Mouse (Mus musculus): ENCODE data around the gene Kcnk15. TPM values are rescaled to one million over a fixed set of nuclear protein-coding genes. Genes with fewer than 3 reads are reported as not detected.

Kcnk15 gene
- polyA plus RNA-seq (2014; fragmentation: Illumina TruSeq; extraction: RNeasy Lipid Tissue Mini Kit (QIAGEN cat#74804); ENCODE audit: low read depth, low replicate concordance), result not detected

GRCm38 (mm10) chr2:163853461-163853901 is at the start of gene Kcnk15:
Gene Kcnk15, plus strand, starts transcription at chr2:163853651.

DNA sequence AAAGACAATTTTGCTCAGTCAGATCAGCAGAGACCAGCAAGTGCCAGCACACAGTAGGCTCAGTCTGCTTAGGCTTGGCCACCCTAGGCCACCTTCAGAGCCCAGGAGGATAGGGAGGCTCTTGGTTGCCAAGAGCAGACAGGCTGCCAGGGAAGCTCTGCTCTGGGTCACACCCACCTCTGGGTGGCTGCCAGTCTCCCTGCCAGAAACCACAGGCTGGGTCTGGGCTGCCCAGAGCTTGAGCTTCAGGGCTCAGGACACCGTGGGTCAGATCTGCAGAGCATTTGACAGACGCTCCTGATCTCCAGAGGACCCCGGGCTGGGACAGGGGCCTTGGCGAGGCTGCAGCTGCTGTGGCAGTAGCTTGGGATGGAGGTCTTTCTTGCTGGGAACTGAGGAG is 32.8 kb upstream of the Kcnk15 start, which contains the start of gene Ccn5:
Gene Ccn5 (plus strand): TSS at position 255 of the 400 bp plus-strand sequence.

Other genes with a start within 250 kb of the Kcnk15 start
- gene Serinc3, start 208.5 kb upstream of the Kcnk15 start, polyA plus RNA-seq (2014; fragmentation: Illumina TruSeq; extraction: RNeasy Lipid Tissue Mini Kit (QIAGEN cat#74804); ENCODE audit: low read depth, low replicate concordance), result 261 TPM
- 307 TPM for gene Pkig, start 195.3 kb upstream of the Kcnk15 start, polyA plus RNA-seq (2014; fragmentation: Illumina TruSeq; extraction: RNeasy Lipid Tissue Mini Kit (QIAGEN cat#74804); ENCODE audit: low read depth, low replicate concordance)
- 1.1 TPM for gene Ada, start 103.4 kb upstream of the Kcnk15 start, polyA plus RNA-seq (2014; fragmentation: Illumina TruSeq; extraction: RNeasy Lipid Tissue Mini Kit (QIAGEN cat#74804); ENCODE audit: low read depth, low replicate concordance)
- gene Ccn5, start 32.8 kb upstream of the Kcnk15 start, polyA plus RNA-seq (2014; fragmentation: Illumina TruSeq; extraction: RNeasy Lipid Tissue Mini Kit (QIAGEN cat#74804); ENCODE audit: low read depth, low replicate concordance), result 6.4 TPM
- gene Rims4, start 65.0 kb downstream of the Kcnk15 start, polyA plus RNA-seq (2014; fragmentation: Illumina TruSeq; extraction: RNeasy Lipid Tissue Mini Kit (QIAGEN cat#74804); ENCODE audit: low read depth, low replicate concordance), result 0.63 TPM
- 68.5 TPM for gene Ywhab, start 141.3 kb downstream of the Kcnk15 start, polyA plus RNA-seq (2014; fragmentation: Illumina TruSeq; extraction: RNeasy Lipid Tissue Mini Kit (QIAGEN cat#74804); ENCODE audit: low read depth, low replicate concordance)
- 0.89 TPM for gene Pabpc1l, start 171.8 kb downstream of the Kcnk15 start, polyA plus RNA-seq (2014; fragmentation: Illumina TruSeq; extraction: RNeasy Lipid Tissue Mini Kit (QIAGEN cat#74804); ENCODE audit: low read depth, low replicate concordance)
- 10.6 TPM for gene Stk4, start 216.7 kb downstream of the Kcnk15 start, polyA plus RNA-seq (2014; fragmentation: Illumina TruSeq; extraction: RNeasy Lipid Tissue Mini Kit (QIAGEN cat#74804); ENCODE audit: low read depth, low replicate concordance)
- gene Tomm34, start 217.5 kb downstream of the Kcnk15 start, polyA plus RNA-seq (2014; fragmentation: Illumina TruSeq; extraction: RNeasy Lipid Tissue Mini Kit (QIAGEN cat#74804); ENCODE audit: low read depth, low replicate concordance), result 25.8 TPM

Data from heart, adult 10 weeks (tissue).